Mouse (Mus musculus): ENCODE results near the gene Apol8.
A peak's percentile ranks its signal among the peaks of the same experiment; 100 is the strongest.

GRCm38 (mm10) chr15:77793554-77793953 is 36.8 kb upstream of the Apol8 start:
- TF ChIP-seq CTCF (IDR thresholded peaks at IDR 0.05; ENCODE audit: extremely low read depth, insufficient read depth, low read length), result no peak
- 0 out of 2 replicates have a peak, but pooled peaks have one; percentile 12 for TF ChIP-seq POLR2A (IDR thresholded peaks at IDR 0.05; ENCODE audit: extremely low read depth, insufficient read depth, low read length)
